Mouse (Mus musculus) megakaryocyte, embryonic 14.5 days (primary cell): ENCODE results near the gene Rala.

Experiments used
- FLI1 ChIP-seq: IDR thresholded peaks from 2 replicates; pipeline ENCODE4 v1.6.1; 2012; ENCODE audit warnings: low read length, inconsistent platforms, mixed read lengths
- GATA1 ChIP-seq: IDR thresholded peaks from 3 replicates; pipeline ENCODE4 v1.6.1; 2012; ENCODE audit warnings: mixed read lengths, low read length, inconsistent platforms, borderline replicate concordance

- TF ChIP-seq GATA1 (no peak), FLI1 (no peak)
Measured at GRCm38 (mm10) chr13:17900641-17901040, 43.4 kb downstream of the Rala start.
